In the genomic region with DNA sequence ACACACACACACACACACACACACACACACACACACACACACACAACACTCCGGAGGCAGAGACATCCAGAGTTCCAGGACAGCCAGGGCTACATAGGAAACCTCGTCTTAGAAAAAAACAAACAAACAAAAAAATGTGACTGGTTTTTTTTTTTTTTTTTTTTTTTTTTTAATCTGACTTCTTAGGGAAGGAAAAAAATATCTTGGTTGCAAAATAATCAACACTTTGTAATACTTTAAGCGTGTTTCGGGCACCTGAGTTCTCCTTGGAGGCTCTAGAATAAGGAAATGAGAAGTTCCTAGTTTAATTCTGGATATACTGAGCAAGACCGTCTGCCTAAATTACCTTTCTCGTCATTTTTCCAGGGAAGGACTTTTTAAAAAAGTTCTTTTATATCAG, we compare ENCODE assay signal across 8 mouse cellular contexts. TPM values are rescaled to one million over a fixed set of nuclear protein-coding genes. Genes with fewer than 3 reads are reported as not detected.
A peak's percentile ranks its signal among the peaks of the same experiment; 100 is the strongest.
DNase-seq lines count a peak whose midpoint lies in the region; ATAC-seq and TF ChIP-seq lines count a peak whose summit lies in the region.

No protein-coding gene starts in this region.

- peak overlapping the region; percentile 75 for H3K4me3 ChIP-seq in heart, postnatal 0 days (ENCODE audit: low read depth, low read length)
- H3K4me3 ChIP-seq in cortical plate, adult 2 months (ENCODE audit: insufficient read depth, low read length), result peak overlapping the region; percentile 90
- peak overlapping the region; percentile 79 for H3K4me3 ChIP-seq in hindbrain, embryonic 13.5 days
- H3K4me3 ChIP-seq in midbrain, embryonic 12.5 days, result peak overlapping the region; percentile 86

- no peaks in the 10 kb centered on the region for H3K9me3 ChIP-seq in heart, postnatal 0 days (replicated peaks; ENCODE audit: control insufficient read depth, low read length)
- H3K9me3 ChIP-seq in hindbrain, embryonic 13.5 days, result no peaks in the 10 kb centered on the region
- no peaks in the 10 kb centered on the region for H3K9me3 ChIP-seq in midbrain, embryonic 12.5 days

- H3K27ac ChIP-seq in heart, postnatal 0 days (ENCODE audit: low read depth), result no peak overlapping the region
- no peak overlapping the region for H3K27ac ChIP-seq in cortical plate, adult 2 months (ENCODE audit: insufficient read depth, low read length)
- no peak overlapping the region for H3K27ac ChIP-seq in hindbrain, embryonic 13.5 days
- H3K27ac ChIP-seq in midbrain, embryonic 12.5 days (replicated peaks), result no peak overlapping the region

- TF ChIP-seq POLR2A in cortical plate, adult 2 months (IDR thresholded peaks at IDR 0.05; ENCODE audit: extremely low read depth, insufficient read depth, low read length), result no peak

- no peak for DNase-seq in heart, postnatal 0 days (ENCODE audit: low spot score)
- no peak for DNase-seq in heart, postnatal 36 days
- DNase-seq in left cerebral cortex, postnatal 14 days (ENCODE audit: low spot score in 2 of 2), result no peak
- DNase-seq in frontal cortex, postnatal 25 days (ENCODE audit: low spot score in 2 of 2), result no peak
- no peak for DNase-seq in urinary bladder, postnatal 4 days (ENCODE audit: low spot score in 2 of 2)

- no peak for TF ChIP-seq CTCF in heart, postnatal 0 days (IDR thresholded peaks at IDR 0.05; ENCODE audit: low read depth)
- TF ChIP-seq CTCF in cortical plate, adult 2 months (IDR thresholded peaks at IDR 0.05; ENCODE audit: extremely low read depth, insufficient read depth, low read length), result no peak

- 40% methylated on average over 6 of the region's 6 CpGs for WGBS in heart, postnatal 0 days
- 57% methylated on average over 6 of the region's 6 CpGs for WGBS in hindbrain, embryonic 13.5 days
- 55% methylated on average over 6 of the region's 6 CpGs for WGBS in midbrain, embryonic 12.5 days

- no peak for TF ChIP-seq EP300 in heart, postnatal 0 days (IDR thresholded peaks at IDR 0.05; ENCODE audit: low read depth)

- no peak for ATAC-seq in heart, postnatal 0 days (ENCODE audit: insufficient read depth, low read depth)
- ATAC-seq in hindbrain, embryonic 13.5 days (ENCODE audit: low FRiP score), result no peak
- no peak for ATAC-seq in midbrain, embryonic 12.5 days (ENCODE audit: low FRiP score, low read depth)

- no peaks in the 10 kb centered on the region for H3K27me3 ChIP-seq in heart, postnatal 0 days (ENCODE audit: control insufficient read depth, insufficient read depth, low read length)
- H3K27me3 ChIP-seq in hindbrain, embryonic 13.5 days, result no peaks in the 10 kb centered on the region
- no peaks in the 10 kb centered on the region for H3K27me3 ChIP-seq in midbrain, embryonic 12.5 days

- no peaks in the 10 kb centered on the region for H3K36me3 ChIP-seq in heart, postnatal 0 days (replicated peaks; ENCODE audit: control insufficient read depth, insufficient read depth, low read length)
- H3K36me3 ChIP-seq in hindbrain, embryonic 13.5 days, result no peaks in the 10 kb centered on the region
- H3K36me3 ChIP-seq in midbrain, embryonic 12.5 days, result no peaks in the 10 kb centered on the region

- intact Hi-C loops in heart, postnatal 36 days (cut with DNase I), result no loop called here
- intact Hi-C loops in left cerebral cortex, postnatal 14 days (cut with DNase I), result no loop called here

- H3K9ac ChIP-seq in heart, postnatal 0 days (replicated peaks; ENCODE audit: low read depth, low read length), result 0 out of 2 replicates have a peak overlapping the region, but pooled peaks have one; percentile 22
- no peak overlapping the region for H3K9ac ChIP-seq in hindbrain, embryonic 13.5 days
- no peak overlapping the region for H3K9ac ChIP-seq in midbrain, embryonic 12.5 days (replicated peaks)

- peak overlapping the region; percentile 79 for H3K4me2 ChIP-seq in heart, postnatal 0 days (ENCODE audit: low read depth, low read length)
- H3K4me2 ChIP-seq in hindbrain, embryonic 13.5 days, result peak overlapping the region; percentile 84
- peak overlapping the region; percentile 66 for H3K4me2 ChIP-seq in midbrain, embryonic 12.5 days (replicated peaks)

- H3K4me1 ChIP-seq in heart, postnatal 0 days (ENCODE audit: control insufficient read depth, insufficient read depth), result peaks cover 5% of the 10 kb centered on the region; the same call in 1 of the 2 replicates
- H3K4me1 ChIP-seq in cortical plate, adult 2 months (ENCODE audit: control insufficient read depth, insufficient read depth, low read length), result no peaks in the 10 kb centered on the region; the same call in 1 of the 2 replicates
- H3K4me1 ChIP-seq in hindbrain, embryonic 13.5 days (replicated peaks), result peaks cover 10% of the 10 kb centered on the region
- H3K4me1 ChIP-seq in midbrain, embryonic 12.5 days, result peaks cover 9% of the 10 kb centered on the region

RNA-seq across cellular contexts. Expression of a gene that starts 0.5 kb away (rescaled TPM):
- total RNA-seq in heart, postnatal 0 days (2014; rRNA removed; ENCODE audit: low replicate concordance), result 2.0 and 2.3 TPM in 2 replicates
- polyA plus RNA-seq in heart, postnatal 0 days (2015; fragmentation: Nextera tagmentation; extraction: Ambion mirVana), result 2.6 and 2.7 TPM in 2 replicates
- total RNA-seq in heart, postnatal 36 days (2021), result 1 to 10 TPM; 8.5 to 8.8 TPM
- 46.6 and 48.0 TPM in 2 replicates for polyA plus RNA-seq in cortical plate, adult 2 months (2012; rRNA removed)
- polyA plus RNA-seq in hindbrain, embryonic 13.5 days (2015; fragmentation: Nextera tagmentation; extraction: Ambion mirVana), result 9.1 and 9.7 TPM in 2 replicates
- 6.9 and 7.4 TPM in 2 replicates for polyA plus RNA-seq in midbrain, embryonic 12.5 days (2016; fragmentation: Nextera tagmentation; extraction: Ambion mirVana)
- total RNA-seq in left cerebral cortex, postnatal 14 days (2021), result 100 to 1,000 TPM; 102 to 106 TPM

RNA-seq across cellular contexts. Expression of a gene that starts 13.2 kb away (rescaled TPM):
- 1.8 and 5.8 TPM in 2 replicates for total RNA-seq in heart, postnatal 0 days (2014; rRNA removed; ENCODE audit: low replicate concordance)
- 1.1 and 1.2 TPM in 2 replicates for polyA plus RNA-seq in heart, postnatal 0 days (2015; fragmentation: Nextera tagmentation; extraction: Ambion mirVana)
- 1 to 10 TPM; 1.7 to 3.3 TPM for total RNA-seq in heart, postnatal 36 days (2021)
- 5.0 TPM in 2 replicates for polyA plus RNA-seq in cortical plate, adult 2 months (2012; rRNA removed)
- polyA plus RNA-seq in hindbrain, embryonic 13.5 days (2015; fragmentation: Nextera tagmentation; extraction: Ambion mirVana), result 0.88 and 0.97 TPM in 2 replicates
- polyA plus RNA-seq in midbrain, embryonic 12.5 days (2016; fragmentation: Nextera tagmentation; extraction: Ambion mirVana), result 0.88 and 1.1 TPM in 2 replicates
- total RNA-seq in left cerebral cortex, postnatal 14 days (2021), result 1 to 10 TPM; 3.1 to 3.2 TPM

RNA-seq across cellular contexts. Expression of a gene that starts 34.6 kb away (rescaled TPM):
- total RNA-seq in heart, postnatal 0 days (2014; rRNA removed; ENCODE audit: low replicate concordance), result 1.5 TPM in 1 of 2 replicates, not detected in the other
- 0.31 and 0.45 TPM in 2 replicates for polyA plus RNA-seq in heart, postnatal 0 days (2015; fragmentation: Nextera tagmentation; extraction: Ambion mirVana)
- under 1 TPM; 0.11 to 0.22 TPM for total RNA-seq in heart, postnatal 36 days (2021)
- 3.0 and 3.7 TPM in 2 replicates for polyA plus RNA-seq in cortical plate, adult 2 months (2012; rRNA removed)
- 3.5 and 3.8 TPM in 2 replicates for polyA plus RNA-seq in hindbrain, embryonic 13.5 days (2015; fragmentation: Nextera tagmentation; extraction: Ambion mirVana)
- 3.6 and 3.7 TPM in 2 replicates for polyA plus RNA-seq in midbrain, embryonic 12.5 days (2016; fragmentation: Nextera tagmentation; extraction: Ambion mirVana)
- total RNA-seq in left cerebral cortex, postnatal 14 days (2021), result 1 to 10 TPM; 5.8 to 6.8 TPM

RNA-seq across cellular contexts. Expression of a gene that starts 44.6 kb away (rescaled TPM):
- not detected in 2 replicates for total RNA-seq in heart, postnatal 0 days (2014; rRNA removed; ENCODE audit: low replicate concordance)
- polyA plus RNA-seq in heart, postnatal 0 days (2015; fragmentation: Nextera tagmentation; extraction: Ambion mirVana), result not detected in 2 replicates
- not detected for total RNA-seq in heart, postnatal 36 days (2021)
- 4.1 and 4.2 TPM in 2 replicates for polyA plus RNA-seq in cortical plate, adult 2 months (2012; rRNA removed)
- not detected in 2 replicates for polyA plus RNA-seq in hindbrain, embryonic 13.5 days (2015; fragmentation: Nextera tagmentation; extraction: Ambion mirVana)
- not detected in 2 replicates for polyA plus RNA-seq in midbrain, embryonic 12.5 days (2016; fragmentation: Nextera tagmentation; extraction: Ambion mirVana)
- 1 to 10 TPM; 5.1 to 5.3 TPM for total RNA-seq in left cerebral cortex, postnatal 14 days (2021)
